Mouse (Mus musculus): ENCODE measurements around the gene Kif18a.

Gene Kif18a

DNA sequence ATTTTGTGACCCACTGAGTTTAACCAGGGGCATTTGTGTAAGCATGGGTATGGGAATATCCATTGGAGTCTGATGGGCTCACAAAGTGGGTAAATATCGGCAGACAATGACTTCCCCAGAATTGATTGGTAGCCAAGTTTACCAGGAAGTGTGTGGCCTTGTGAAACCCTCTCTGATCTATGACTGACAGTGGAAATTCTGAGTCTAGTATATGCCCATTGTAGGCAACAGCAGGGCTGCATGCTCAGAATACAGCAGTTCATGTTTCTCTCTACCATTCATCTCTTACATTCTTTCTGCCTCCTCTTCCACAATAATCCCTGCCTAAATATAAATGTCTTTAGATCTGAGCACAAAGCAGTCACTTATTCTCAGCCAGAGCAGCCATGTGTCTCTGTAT, 103.5 kb downstream of the Kif18a start:
- DNase-seq = no peak

DNA sequence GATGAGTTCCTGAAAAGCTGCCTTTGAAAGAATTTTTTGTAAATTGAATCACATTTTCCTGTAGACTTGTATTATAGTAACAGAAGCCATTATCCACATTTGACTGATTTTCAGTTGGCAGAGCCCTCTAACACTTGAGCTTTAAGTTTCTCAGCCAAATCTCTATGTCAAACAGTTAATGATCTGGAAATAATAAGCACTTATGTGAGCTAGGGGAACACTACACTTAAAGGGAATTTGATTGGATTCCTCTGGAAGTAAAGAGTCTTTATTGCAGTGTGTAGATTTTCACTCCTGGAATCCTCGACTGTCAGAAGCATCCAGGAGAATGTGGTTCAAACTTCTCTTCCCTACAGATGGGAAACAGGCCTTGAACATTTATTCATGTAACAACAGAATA, 105.7 kb downstream of the Kif18a start:
- no peak for DNase-seq

DNA sequence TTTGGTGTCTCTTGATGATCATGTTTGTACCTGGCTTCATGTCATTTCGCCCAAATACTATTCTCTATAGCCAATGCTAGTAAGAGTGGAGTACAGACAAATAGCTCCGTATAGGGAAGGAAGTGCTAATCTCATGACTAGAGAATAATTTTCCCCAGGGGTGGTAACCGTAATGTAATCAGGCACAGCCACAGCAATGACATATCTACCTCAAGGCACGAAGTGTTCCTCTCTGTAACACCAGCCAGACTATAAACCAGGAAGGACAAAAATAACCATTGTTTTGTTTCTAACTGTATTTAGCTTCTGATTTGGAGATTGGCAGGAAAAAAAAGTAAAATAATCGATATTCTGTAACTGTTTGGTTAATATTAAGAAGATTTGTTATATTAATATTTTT, 108.2 kb downstream of the Kif18a start:
- no peak for DNase-seq

DNA sequence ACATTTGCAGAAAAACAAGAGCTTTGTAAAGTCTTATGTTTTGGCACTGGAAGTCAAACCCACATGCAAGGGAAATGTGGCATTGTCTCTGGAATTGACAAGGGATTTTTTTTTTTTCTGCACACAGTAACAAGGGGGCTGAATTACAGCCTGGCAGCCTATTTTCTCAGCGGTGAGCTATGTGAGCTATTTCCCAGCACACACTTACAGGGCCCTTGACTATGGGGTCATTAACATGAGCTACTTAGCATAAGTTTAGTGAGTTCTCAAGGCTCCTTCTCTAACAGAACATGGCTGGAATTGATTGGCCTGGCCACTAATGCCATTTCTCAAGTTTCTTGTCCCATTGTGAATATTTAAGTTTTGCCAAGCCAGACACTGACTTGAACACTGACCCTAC, 109.4 kb downstream of the Kif18a start:
- DNase-seq = no peak
